Mouse (Mus musculus) CH12.LX (cell line): ENCODE measurements around the gene Tdrd7. TPM values are rescaled to one million over a fixed set of nuclear protein-coding genes. Genes with fewer than 3 reads are reported as not detected.

Experiments
- DNase-seq: peaks from one replicate; pipeline ENCODE4 v3.0.0-alpha.2; 2013; ENCODE audit errors: extremely low read depth
- H3K27ac ChIP-seq: 2 replicates; pipeline ENCODE4 v1.5.1; 2012; ENCODE audit warnings: low read depth, mild to moderate bottlenecking, control low read depth, moderate library complexity; ENCODE audit not compliant: insufficient read depth
- H3K27me3 ChIP-seq: replicated peaks from 2 replicates; pipeline ENCODE3; 2012; ENCODE audit warnings: inconsistent platforms
- H3K36me3 ChIP-seq, 2 experiments: replicated peaks in 1 of 2; 2 replicates each; pipeline versions ENCODE3 to v1.6.1; 2012; ENCODE audit warnings: inconsistent platforms in 1 of 2, low read length in 1 of 2, mild to moderate bottlenecking in 1 of 2, mixed read lengths in 1 of 2, moderate library complexity in 1 of 2; ENCODE audit not compliant: control insufficient read depth in 1 of 2, insufficient read depth in 1 of 2
- H3K4me1 ChIP-seq, 2 experiments: 2 replicates each; pipeline ENCODE4 v1.6.1; 2012; ENCODE audit warnings: inconsistent platforms in 1 of 2, moderate library complexity in 1 of 2; ENCODE audit not compliant: insufficient read depth in 2 of 2, control insufficient read depth in 1 of 2
- H3K4me2 ChIP-seq: 2 replicates; pipeline ENCODE4 v1.6.1; 2012; ENCODE audit warnings: low read depth, mild to moderate bottlenecking, control low read depth; ENCODE audit not compliant: poor library complexity, insufficient read depth, severe bottlenecking
- H3K4me3 ChIP-seq, 3 experiments: fragments of 150-350 bp in 1 of 3; sonication (generic) in 1 of 3; replicated peaks in 1 of 3; 2 replicates each; pipeline versions ENCODE3 to v1.5.1; 2011 to 2012; ENCODE audit warnings: low read depth in 2 of 3, low read length in 2 of 3, mild to moderate bottlenecking in 2 of 3, moderate library complexity in 2 of 3, control low read depth in 1 of 3, improper control_type of control experiment in 1 of 3, inconsistent platforms in 1 of 3, mixed read lengths in 1 of 3; ENCODE audit not compliant: poor library complexity in 1 of 3
- H3K79me2 ChIP-seq: replicated peaks from 2 replicates; pipeline ENCODE4 v1.6.1; 2012; ENCODE audit warnings: mild to moderate bottlenecking, moderate library complexity; ENCODE audit not compliant: control insufficient read depth, poor library complexity, insufficient read depth, severe bottlenecking; ENCODE audit errors: extremely low read depth
- H3K9ac ChIP-seq: 2 replicates; pipeline ENCODE4 v1.6.1; 2012; ENCODE audit warnings: low read depth, mild to moderate bottlenecking, control low read depth, moderate library complexity; ENCODE audit not compliant: insufficient read depth
- H3K9me3 ChIP-seq: replicated peaks from 2 replicates; pipeline ENCODE3; 2012; ENCODE audit warnings: low read length, inconsistent platforms, mixed read lengths
- CHD1 ChIP-seq: IDR thresholded peaks from 2 replicates; pipeline ENCODE4 v1.6.1; 2012; ENCODE audit warnings: low read depth, low read length, improper control_type of control experiment, inconsistent platforms
- CHD2 ChIP-seq: IDR thresholded peaks from 2 replicates; pipeline ENCODE4 v1.6.1; 2011; ENCODE audit warnings: low read length, improper control_type of control experiment
- CTCF ChIP-seq, 2 experiments: IDR thresholded peaks in 1 of 2; conservative IDR thresholded peaks in 1 of 2; 2 replicates each; pipeline ENCODE4 v1.5.1; 2011 to 2012; ENCODE audit warnings: low read depth in 2 of 2, low read length in 2 of 2, improper control_type of control experiment in 1 of 2, inconsistent platforms in 1 of 2, mild to moderate bottlenecking in 1 of 2, moderate library complexity in 1 of 2
- E2F4 ChIP-seq: IDR thresholded peaks from 2 replicates; pipeline ENCODE4 v1.6.1; 2011; ENCODE audit warnings: low read depth, low read length, improper control_type of control experiment; ENCODE audit not compliant: insufficient replicate concordance
- ELF1 ChIP-seq: IDR thresholded peaks from 2 replicates; pipeline ENCODE4 v1.6.1; 2014; ENCODE audit warnings: low read depth, mild to moderate bottlenecking, inconsistent platforms, low read length, improper control_type of control experiment
- EP300 ChIP-seq: IDR thresholded peaks from 2 replicates; pipeline ENCODE4 v1.6.1; 2011; ENCODE audit warnings: low read length, improper control_type of control experiment
- ETS1 ChIP-seq: conservative IDR thresholded peaks from 2 replicates; pipeline ENCODE4 v1.6.1; 2012; ENCODE audit warnings: low read depth, mild to moderate bottlenecking, inconsistent platforms, low read length, improper control_type of control experiment, moderate library complexity
- HCFC1 ChIP-seq: IDR thresholded peaks from 2 replicates; pipeline ENCODE4 v1.6.1; 2012; ENCODE audit warnings: low read depth, mild to moderate bottlenecking, inconsistent platforms, low read length, improper control_type of control experiment
- IRF4 ChIP-seq: IDR thresholded peaks from 2 replicates; pipeline ENCODE4 v1.6.1; 2014; ENCODE audit warnings: low read depth, mild to moderate bottlenecking, inconsistent platforms, low read length, improper control_type of control experiment
- JUN ChIP-seq: IDR thresholded peaks from 2 replicates; pipeline ENCODE4 v1.6.1; 2011; ENCODE audit warnings: low read depth, mild to moderate bottlenecking, low read length, improper control_type of control experiment, moderate library complexity; ENCODE audit not compliant: insufficient read depth
- MAFK ChIP-seq: IDR thresholded peaks from 2 replicates; pipeline ENCODE4 v1.6.1; 2011; ENCODE audit warnings: low read length, improper control_type of control experiment; ENCODE audit not compliant: insufficient replicate concordance
- MAX ChIP-seq: IDR thresholded peaks from 2 replicates; pipeline ENCODE4 v1.6.1; 2011; ENCODE audit warnings: low read length, improper control_type of control experiment
- MAZ ChIP-seq: IDR thresholded peaks from 2 replicates; pipeline ENCODE4 v1.6.1; 2012; ENCODE audit warnings: low read depth, mild to moderate bottlenecking, inconsistent platforms, low read length, improper control_type of control experiment, moderate library complexity
- MEF2A ChIP-seq: IDR thresholded peaks from 2 replicates; pipeline ENCODE4 v1.6.1; 2014; ENCODE audit warnings: low read depth, mild to moderate bottlenecking, inconsistent platforms, low read length, improper control_type of control experiment, borderline replicate concordance
- MXI1 ChIP-seq: IDR thresholded peaks from 2 replicates; pipeline ENCODE4 v1.6.1; 2011; ENCODE audit warnings: mild to moderate bottlenecking, low read depth, low read length, improper control_type of control experiment
- NELFE ChIP-seq: IDR thresholded peaks from 2 replicates; pipeline ENCODE4 v1.6.1; 2011; ENCODE audit warnings: low read depth, low read length, improper control_type of control experiment
- NRF1 ChIP-seq: IDR thresholded peaks from 2 replicates; pipeline ENCODE4 v1.6.1; 2014; ENCODE audit warnings: low read depth, mild to moderate bottlenecking, inconsistent platforms, low read length, improper control_type of control experiment, moderate library complexity
- PAX5 ChIP-seq: IDR thresholded peaks from 2 replicates; pipeline ENCODE4 v1.6.1; 2012; ENCODE audit warnings: low read length, inconsistent platforms, mixed read lengths
- POLR2A ChIP-seq: IDR thresholded peaks from 2 replicates; pipeline ENCODE4 v1.6.1; 2011; ENCODE audit warnings: low read depth, mild to moderate bottlenecking, improper control_type of control experiment, low read length
- RAD21 ChIP-seq: IDR thresholded peaks from 2 replicates; pipeline ENCODE4 v1.6.1; 2011; ENCODE audit warnings: low read depth, mild to moderate bottlenecking, low read length, improper control_type of control experiment, moderate library complexity
- RCOR1 ChIP-seq: conservative IDR thresholded peaks from 2 replicates; pipeline ENCODE4 v1.6.1; 2012; ENCODE audit warnings: low read depth, mild to moderate bottlenecking, inconsistent platforms, low read length, improper control_type of control experiment
- SMC3 ChIP-seq: IDR thresholded peaks from 2 replicates; pipeline ENCODE4 v1.6.1; 2011; ENCODE audit warnings: low read depth, low read length, improper control_type of control experiment
- TBP ChIP-seq: conservative IDR thresholded peaks from 2 replicates; pipeline ENCODE4 v1.6.1; 2011; ENCODE audit warnings: low read depth, low read length, improper control_type of control experiment
- TCF12 ChIP-seq: IDR thresholded peaks from 2 replicates; pipeline ENCODE4 v1.6.1; 2014; ENCODE audit warnings: low read depth, mild to moderate bottlenecking, inconsistent platforms, low read length, improper control_type of control experiment
- UBTF ChIP-seq: IDR thresholded peaks from 2 replicates; pipeline ENCODE4 v1.6.1; 2012; ENCODE audit warnings: low read depth, mild to moderate bottlenecking, inconsistent platforms, low read length, improper control_type of control experiment, moderate library complexity
- USF1 ChIP-seq: IDR thresholded peaks from 2 replicates; pipeline ENCODE4 v1.6.1; 2014; ENCODE audit warnings: low read depth, mild to moderate bottlenecking, inconsistent platforms, low read length, improper control_type of control experiment
- USF2 ChIP-seq: conservative IDR thresholded peaks from 2 replicates; pipeline ENCODE4 v1.6.1; 2011; ENCODE audit warnings: low read depth, low read length, improper control_type of control experiment
- ZC3H11A ChIP-seq: IDR thresholded peaks from 2 replicates; pipeline ENCODE4 v1.6.1; 2012; ENCODE audit warnings: low read depth, mild to moderate bottlenecking, inconsistent platforms, low read length, improper control_type of control experiment
- dilution Hi-C: fragments of 300-500 bp; cut with MboI; formaldehyde crosslinking; loops from 2 replicates; pipeline ENCODE4 v1.14.3; 2020; ENCODE audit warnings: low sequenced_read_pairs; ENCODE audit not compliant: extremely low pct_unique_long_range_greater_than_20kb, extremely low pct_ligation_motif_present
- in situ Hi-C: fragments of 300-500 bp; cut with MboI; formaldehyde crosslinking; loops from 3 replicates; pipeline ENCODE4 v1.14.3; 2019; ENCODE audit warnings: low sequenced_read_pairs, low pct_ligation_motif_present, low pct_unique_long_range_greater_than_20kb, mixed read lengths
- polyA plus RNA-seq: library from polyadenylated mRNA; unstranded; fragments of >175 nt; gene quantifications from 2 replicates; pipeline ENCODE4 v1.2.1, GENCODE M21; 2012; ENCODE audit warnings: low read depth; ENCODE audit not compliant: insufficient read length
- total RNA-seq, 2 experiments: library from RNA; depleted of rRNA; stranded (reverse); fragments of 300-350 nt in 1 of 2; fragments of >200 nt in 1 of 2; gene quantifications; 2 replicates each; pipeline ENCODE4 v1.2.3; 2012 to 2014

Gene Tdrd7
- total and polyA plus RNA-seq, 3 experiments = 1.6 to 2.9 (median 2.7) TPM

- H3K4me3 ChIP-seq = no peak overlapping the region
Observed at GRCm38 (mm10) chr4:46008142-46008793, 43.1 kb downstream of the Tdrd7 start.

GRCm38 (mm10) chr4:46011698-46012097 lies 46.6 kb downstream of the Tdrd7 start:
- dilution Hi-C loops (no loop called here), in situ Hi-C loops (no loop called here)
- Histone ChIP-seq H3K9me3 (no peaks in the 10 kb centered on the region), H3K4me3 (no peak overlapping the region), H3K36me3 (no peaks in the 10 kb centered on the region), H3K27me3 (no peaks in the 10 kb centered on the region), H3K4me2 (no peak overlapping the region), H3K4me1 (peaks cover 7 to 70% of the 10 kb centered on the region in 2 experiments)
- TF ChIP-seq MEF2A = peak; percentile 99
- 0 out of 2 replicates have a peak, but pooled peaks have one; percentile 46 for TF ChIP-seq MAFK
- TF ChIP-seq CHD1 = no peak
- peak; percentile 72 for TF ChIP-seq ETS1
- TF ChIP-seq NELFE = no peak
- TF ChIP-seq JUN = peak; percentile 85
- TF ChIP-seq RCOR1 = no peak
- no peak for TF ChIP-seq ELF1
- TF ChIP-seq MAX = no peak
- no peak for TF ChIP-seq POLR2A
- TF ChIP-seq TBP = no peak
- TF ChIP-seq USF2 = no peak
- TF ChIP-seq MAZ = no peak
- no peak for TF ChIP-seq E2F4
- peak; percentile 36; the same call in 1 of the 2 replicates for TF ChIP-seq TCF12
- TF ChIP-seq NRF1 = no peak
- no peak for TF ChIP-seq HCFC1
- no peak for TF ChIP-seq CTCF (conservative IDR thresholded peaks at IDR 0.05 in 1 of 2, IDR thresholded peaks at IDR 0.05 in 1 of 2; ENCODE audit: low read depth in 2 of 2, low read length in 2 of 2)
- TF ChIP-seq ZC3H11A = no peak
- TF ChIP-seq EP300 = peak; percentile 50; the same call in 1 of the 2 replicates
- no peak for TF ChIP-seq USF1
- no peak for TF ChIP-seq MXI1
- TF ChIP-seq, all 38 proteins: peak for 6
- DNase-seq = peak; percentile 73
- Histone ChIP-seq H3K9ac (no peak overlapping the region), H3K27ac (no peak overlapping the region), H3K79me2 (no peaks in the 10 kb centered on the region)

More at GRCm38 (mm10) chr4:46008142-46008793, 43.1 kb downstream of the Tdrd7 start:
- TF ChIP-seq NELFE = no peak
- TF ChIP-seq RAD21 = peak; percentile 58
- peak in 1 of 2 experiments; percentile 49; a peak in 2 of 4 replicates for TF ChIP-seq CTCF (conservative IDR thresholded peaks at IDR 0.05 in 1 of 2, IDR thresholded peaks at IDR 0.05 in 1 of 2; ENCODE audit: low read depth in 2 of 2, low read length in 2 of 2)
- peak; percentile 39 for TF ChIP-seq SMC3
- no peak for TF ChIP-seq PAX5
- TF ChIP-seq UBTF = no peak
- TF ChIP-seq CHD2 = no peak
- TF ChIP-seq MEF2A = no peak
- no peak for TF ChIP-seq POLR2A
- TF ChIP-seq ZC3H11A = no peak
- TF ChIP-seq TCF12 = no peak
- TF ChIP-seq IRF4 = no peak
- no peak for TF ChIP-seq HCFC1
- no peak for DNase-seq
- dilution Hi-C loops (no loop called here), in situ Hi-C loops (loop anchor here (10.0 kb wide), 1 partner anchor 63 kb away; no protein-coding TSS in a partner anchor)
- no peak overlapping the region for H3K9ac ChIP-seq
- no peaks in the 10 kb centered on the region for H3K79me2 ChIP-seq
- H3K9me3 ChIP-seq = no peaks in the 10 kb centered on the region
- H3K36me3 ChIP-seq = peaks cover 0 to 3% of the 10 kb centered on the region in 2 experiments
- H3K27ac ChIP-seq = no peak overlapping the region
- H3K4me1 ChIP-seq = peaks cover 7 to 57% of the 10 kb centered on the region in 2 experiments
- no peaks in the 10 kb centered on the region for H3K27me3 ChIP-seq
- no peak overlapping the region for H3K4me2 ChIP-seq
